Mouse (Mus musculus) subcutaneous adipose tissue, adult 2 months (tissue): ENCODE data around the gene Olfr212. TPM values are rescaled to one million over a fixed set of nuclear protein-coding genes. Genes with fewer than 3 reads are reported as not detected.

Experiments used
- polyA plus RNA-seq: library from polyadenylated mRNA; depleted of rRNA; stranded (reverse); fragments of >200 nt; gene quantifications from 2 replicates; pipeline ENCODE4 v1.2.3, GENCODE M21; 2012; ENCODE audit warnings: low replicate concordance; rRNA removed

Olfr212 gene
- not detected in 2 replicates for polyA plus RNA-seq

DNA sequence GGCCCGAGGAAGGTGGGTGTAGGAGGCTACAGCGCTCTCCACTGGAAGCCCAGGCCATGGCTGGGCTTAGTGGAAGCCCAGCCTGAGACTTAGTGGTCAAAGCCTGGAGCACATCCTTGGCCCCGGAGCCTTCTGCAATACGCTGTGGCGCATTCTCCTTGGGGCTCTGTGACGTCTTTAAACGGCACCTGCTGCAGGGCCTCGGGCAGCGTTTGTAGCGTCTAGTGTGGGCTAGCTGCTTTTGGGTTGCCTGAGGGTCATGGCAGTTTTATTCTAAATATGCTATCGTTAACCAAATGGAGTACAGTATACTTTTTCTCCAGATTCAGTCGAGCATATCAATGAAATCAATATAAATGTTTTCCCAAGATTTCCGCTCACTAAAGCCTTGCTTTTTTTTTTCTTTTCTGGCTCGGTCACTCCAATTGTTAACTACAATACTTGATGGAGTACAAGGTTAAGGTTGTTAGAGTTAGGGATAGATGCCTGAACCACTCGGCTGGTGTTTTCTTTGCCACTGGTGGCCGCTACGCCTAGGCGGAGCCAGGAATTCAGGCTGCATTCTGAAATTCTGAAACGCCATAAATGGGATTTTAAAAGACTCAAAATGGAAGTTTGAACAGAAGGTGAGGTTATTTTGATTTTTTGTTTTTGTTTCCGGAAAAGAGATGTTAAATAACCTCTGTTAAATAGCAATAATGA is at the start of gene Olfr212:
Gene Olfr212, plus strand, starts transcription at position 215 of the 702 bp plus-strand sequence.

DNA sequence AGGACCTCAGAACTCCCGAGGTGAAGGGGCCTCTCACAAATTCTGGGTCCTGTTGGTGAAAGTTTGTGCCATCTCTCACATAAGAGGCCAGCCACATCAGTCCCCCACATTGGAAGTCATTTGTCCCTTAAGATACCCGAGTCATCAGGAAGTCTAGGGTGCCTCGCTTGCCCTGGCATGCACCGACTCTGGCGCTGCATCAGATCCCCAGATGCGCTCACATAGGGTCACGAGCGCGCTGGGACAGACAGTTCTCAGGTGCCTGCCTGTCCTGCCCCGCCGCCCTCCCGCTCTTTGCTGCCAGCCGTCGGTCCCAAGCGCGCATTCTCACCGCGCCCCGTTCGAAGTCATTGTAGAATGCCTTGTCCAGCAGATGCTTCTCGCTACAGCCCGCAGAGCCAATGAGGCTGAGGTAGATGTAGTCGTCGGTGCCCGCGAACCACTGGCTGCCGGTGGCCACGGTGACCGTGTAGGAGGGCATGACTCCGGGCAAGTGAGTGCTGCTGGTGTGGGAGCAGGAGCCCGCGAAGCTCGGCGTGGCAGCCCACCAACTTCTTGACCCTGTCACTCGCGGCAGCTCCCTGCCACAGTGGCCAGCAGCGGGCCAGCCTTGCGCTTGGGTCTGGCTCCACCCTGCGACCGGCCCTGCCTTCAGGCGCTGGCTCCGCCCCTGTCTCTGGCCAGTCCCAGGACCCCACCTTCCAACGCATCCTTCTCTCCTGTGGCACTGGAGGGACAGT is 45.6 kb upstream of the Olfr212 start, which contains the start of gene Alox5:
Gene Alox5, minus strand, starts transcription at position 635 of the 740 bp plus-strand sequence.

GRCm38 (mm10) chr6:116488791-116489190 is 17.5 kb upstream of the Olfr212 start, which contains the start of gene Olfr211:
Gene Olfr211 (plus strand): TSS chr6:116489091.

DNA sequence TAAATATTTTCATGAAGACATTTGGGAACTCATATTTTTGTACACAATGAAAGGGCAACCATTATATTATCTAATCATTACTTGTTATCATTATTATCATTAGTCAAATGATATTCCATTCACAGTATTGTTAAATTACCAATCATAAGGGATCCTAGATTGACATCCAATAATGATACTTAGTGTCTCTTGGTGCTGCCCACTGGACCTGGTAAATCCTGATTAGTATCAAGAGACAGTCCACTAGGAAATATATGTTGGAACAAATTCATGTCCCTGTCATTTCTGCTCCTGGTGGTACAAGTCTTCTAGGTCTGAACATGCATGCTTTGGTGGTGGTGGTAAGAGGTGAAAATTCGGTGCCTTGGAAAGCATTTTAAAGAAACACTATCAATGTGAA is 31.8 kb downstream of the Olfr212 start, which contains the start of gene Olfr213:
Gene Olfr213, plus strand, starts transcription at position 301 of the 400 bp plus-strand sequence.

GRCm38 (mm10) chr6:116550841-116551240 is 44.5 kb downstream of the Olfr212 start, which contains the start of gene Gm5580:
Gene Gm5580 (plus strand): TSS chr6:116551141.

DNA sequence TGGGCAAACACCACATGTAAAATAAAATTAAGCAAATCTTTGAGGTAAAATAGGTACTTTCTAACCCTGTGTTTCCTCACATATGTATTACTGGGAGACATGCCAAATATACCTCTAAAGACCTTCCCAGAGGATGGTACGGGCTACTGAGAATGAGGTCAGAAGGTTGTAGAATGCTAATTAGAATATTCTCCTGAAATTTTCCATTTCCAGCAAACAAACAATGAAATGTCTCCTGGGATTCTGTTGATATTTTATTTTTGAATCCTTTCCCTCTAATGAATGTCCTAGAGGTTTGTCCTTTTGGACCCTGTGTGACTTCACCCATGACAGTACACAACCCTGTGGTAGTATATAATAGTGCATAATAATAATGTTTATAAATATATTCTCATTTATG is 47.6 kb downstream of the Olfr212 start, which contains the start of gene Olfr214:
Gene Olfr214, plus strand, starts transcription at position 301 of the 400 bp plus-strand sequence.

Other genes starting within 250 kb of the Olfr212 start
- gene Zfand4, start 242.3 kb upstream of the Olfr212 start, polyA plus RNA-seq = 0.27 and 0.96 TPM in 2 replicates
- gene March8, start 168.5 kb upstream of the Olfr212 start, polyA plus RNA-seq = 52.3 and 78.7 TPM in 2 replicates
- gene Alox5, start 45.3 kb upstream of the Olfr212 start, polyA plus RNA-seq = 5.1 and 7.0 TPM in 2 replicates
- gene Olfr211, start 17.4 kb upstream of the Olfr212 start, polyA plus RNA-seq = not detected in 2 replicates
- not detected in 2 replicates for gene Olfr213, start 31.9 kb downstream of the Olfr212 start, polyA plus RNA-seq
- gene Gm5580, start 44.6 kb downstream of the Olfr212 start, polyA plus RNA-seq = 0.13 and 0.22 TPM in 2 replicates
- gene Olfr214, start 47.7 kb downstream of the Olfr212 start, polyA plus RNA-seq = not detected in 2 replicates
- gene Olfr215, start 77.7 kb downstream of the Olfr212 start, polyA plus RNA-seq = not detected in 2 replicates
- gene Zfp422, start 122.5 kb downstream of the Olfr212 start, polyA plus RNA-seq = 12.4 and 21.8 TPM in 2 replicates
- 28.9 and 168 TPM in 2 replicates for gene Depp1, start 144.1 kb downstream of the Olfr212 start, polyA plus RNA-seq
- gene Rassf4, start 167.4 kb downstream of the Olfr212 start, polyA plus RNA-seq = 18.5 and 21.1 TPM in 2 replicates
- 0.01 and 0.05 TPM in 2 replicates for gene Tmem72, start 210.4 kb downstream of the Olfr212 start, polyA plus RNA-seq